Mouse (Mus musculus) cerebellum, adult 2 months (tissue): ENCODE results near the gene Bicc1.

Experiments used
- CTCF ChIP-seq: fragments of 200-500 bp; IDR thresholded peaks from 2 replicates; pipeline ENCODE4 v1.5.1; 2011; ENCODE audit warnings: low read depth, mild to moderate bottlenecking, control low read depth, low read length, moderate library complexity, borderline replicate concordance; ENCODE audit not compliant: insufficient read depth
- POLR2A ChIP-seq: fragments of 200-500 bp; IDR thresholded peaks from 2 replicates; pipeline ENCODE4 v1.6.1; 2011; ENCODE audit warnings: low read length, control low read depth, borderline replicate concordance; ENCODE audit not compliant: insufficient read depth

- TF ChIP-seq CTCF (no peak), POLR2A (no peak)
Observed at GRCm38 (mm10) chr10:71150486-71150885, 9.0 kb downstream of the Bicc1 start.
